Mouse (Mus musculus) liver, postnatal 0 days (tissue): Measurements from ENCODE around the gene R3hdml. TPM values are rescaled to one million over a fixed set of nuclear protein-coding genes. Genes with fewer than 3 reads are reported as not detected.
"Not testable (repeated sequence)": the region's sequence is repeated elsewhere in the genome, so short reads cannot be mapped to it uniquely, and the experiment has no call there.

Source experiments
- ATAC-seq: fragments of 200-750 bp; cut with Nextera tagmentation; 2 replicates; pipeline ENCODE4 v1.8.0; 2017; ENCODE audit warnings: mild to moderate bottlenecking, moderate library complexity
- DNase-seq: peaks from one replicate; pipeline ENCODE4 v3.0.0-alpha.2; 2016
- H3K27ac ChIP-seq: fragments of 300-500 bp; sonication (generic); 2 replicates; pipeline ENCODE4 v1.5.1; 2014; ENCODE audit warnings: antibody characterized with exemption, moderate library complexity, mild to moderate bottlenecking, low read depth
- H3K27me3 ChIP-seq: fragments of 300-500 bp; sonication (generic); 2 replicates; pipeline ENCODE4 v1.6.1; 2014; ENCODE audit warnings: low read length, control low read depth, mixed read lengths; ENCODE audit not compliant: insufficient read depth
- H3K36me3 ChIP-seq: fragments of 300-500 bp; sonication (generic); replicated peaks from 2 replicates; pipeline ENCODE4 v1.6.1; 2014; ENCODE audit warnings: mild to moderate bottlenecking, control low read depth, low read length, moderate library complexity, mixed read lengths; ENCODE audit not compliant: insufficient read depth
- H3K4me1 ChIP-seq: fragments of 300-500 bp; sonication (generic); 2 replicates; pipeline ENCODE4 v1.6.1; 2014; ENCODE audit warnings: antibody characterized with exemption, mild to moderate bottlenecking, control low read depth; ENCODE audit not compliant: insufficient read depth
- H3K4me2 ChIP-seq: fragments of 300-500 bp; sonication (generic); 2 replicates; pipeline ENCODE4 v1.6.1; 2014; ENCODE audit warnings: low read depth, mild to moderate bottlenecking, low read length, moderate library complexity, mixed read lengths
- H3K4me3 ChIP-seq: fragments of 300-500 bp; sonication (generic); 2 replicates; pipeline ENCODE4 v1.5.1; 2014; ENCODE audit warnings: low read depth, low read length
- H3K9ac ChIP-seq: fragments of 300-500 bp; sonication (generic); replicated peaks from 2 replicates; pipeline ENCODE4 v1.6.1; 2014; ENCODE audit warnings: mild to moderate bottlenecking, moderate library complexity
- H3K9me3 ChIP-seq: fragments of 300-500 bp; sonication (generic); 2 replicates; pipeline ENCODE4 v1.6.1; 2016; ENCODE audit warnings: mild to moderate bottlenecking, control low read depth, low read length, mixed read lengths
- CTCF ChIP-seq: sonication (generic); IDR thresholded peaks from 2 replicates; pipeline ENCODE4 v1.5.1; 2016; ENCODE audit warnings: antibody characterized with exemption, low read depth
- EP300 ChIP-seq: IDR thresholded peaks from 2 replicates; pipeline ENCODE4 v1.6.1; 2016; ENCODE audit warnings: antibody characterized with exemption, low read depth, mild to moderate bottlenecking
- WGBS: fragments of 180-500 bp; shearing (Covaris S2); extraction: QIAGEN DNeasy Blood & Tissue Kit; methylation state at CpG from one replicate; pipeline ENCODE4 v1.1.7; 2014; ENCODE audit not compliant: insufficient replicate concordance; 5-methylcytosine and 5-hydroxymethylcytosine counted together
- polyA plus RNA-seq: library from polyadenylated mRNA; unstranded; fragments of >200 nt; fragmentation: Nextera tagmentation; extraction: Ambion mirVana; gene quantifications from 2 replicates; pipeline ENCODE4 v1.2.1, GENCODE M21; 2015

The R3hdml gene
- polyA plus RNA-seq, 1 experiment from 2014 or later, result not detected

GRCm38 (mm10) chr2:163452738-163453137 is 39.4 kb upstream of the R3hdml start:
- Histone ChIP-seq H3K4me1 (no peaks in the 10 kb centered on the region), H3K9ac (no peak overlapping the region), H3K9me3 (no peaks in the 10 kb centered on the region), H3K36me3 (no peaks in the 10 kb centered on the region), H3K27ac (no peak overlapping the region), H3K27me3 (no peaks in the 10 kb centered on the region), H3K4me2 (no peak overlapping the region), H3K4me3 (no peak overlapping the region)
- 86% methylated on average over 6 of the region's 6 CpGs for WGBS
- TF ChIP-seq CTCF (peak; percentile 40), EP300 (no peak)
- ATAC-seq (no peak), DNase-seq (no peak)

GRCm38 (mm10) chr2:163453378-163453777 is 38.7 kb upstream of the R3hdml start:
- Histone ChIP-seq H3K9me3 (no peaks in the 10 kb centered on the region), H3K4me2 (no peak overlapping the region), H3K4me1 (no peaks in the 10 kb centered on the region), H3K27me3 (peaks cover 2% of the 10 kb centered on the region; the same call in 1 of the 2 replicates), H3K36me3 (no peaks in the 10 kb centered on the region), H3K4me3 (no peak overlapping the region), H3K27ac (no peak overlapping the region), H3K9ac (no peak overlapping the region)
- ATAC-seq, result no peak
- WGBS, result 78% methylated on average over 13 of the region's 13 CpGs
- no peak for TF ChIP-seq EP300
- no peak for TF ChIP-seq CTCF
- no peak for DNase-seq

GRCm38 (mm10) chr2:163458539-163459265 is 33.4 kb upstream of the R3hdml start:
- Histone ChIP-seq H3K4me3 (no peak overlapping the region), H3K9ac (no peak overlapping the region), H3K9me3 (no peaks in the 10 kb centered on the region), H3K36me3 (no peaks in the 10 kb centered on the region), H3K27ac (no peak overlapping the region), H3K4me2 (no peak overlapping the region), H3K27me3 (peaks cover 6% of the 10 kb centered on the region; the same call in 1 of the 2 replicates), H3K4me1 (no peaks in the 10 kb centered on the region)
- 42% methylated on average over 27 of the region's 27 CpGs for WGBS
- TF ChIP-seq EP300 (no peak), CTCF (no peak)
- no peak; the same call in 1 of the 2 replicates for ATAC-seq
- no peak for DNase-seq

- Histone ChIP-seq H3K4me2 (no peak overlapping the region), H3K4me1 (no peaks in the 10 kb centered on the region), H3K27ac (no peak overlapping the region), H3K4me3 (no peak overlapping the region), H3K36me3 (no peaks in the 10 kb centered on the region), H3K27me3 (peaks cover 6% of the 10 kb centered on the region; the same call in 1 of the 2 replicates), H3K9me3 (no peaks in the 10 kb centered on the region), H3K9ac (no peak overlapping the region)
- ATAC-seq (no peak), DNase-seq (no peak)
- TF ChIP-seq CTCF (no peak), EP300 (no peak)
- WGBS, result 36% methylated on average over 10 of the region's 10 CpGs
Measured at GRCm38 (mm10) chr2:163459380-163459779, 32.7 kb upstream of the R3hdml start.

- Histone ChIP-seq H3K9ac (no peak overlapping the region), H3K27ac (no peak overlapping the region), H3K4me1 (no peaks in the 10 kb centered on the region), H3K36me3 (no peaks in the 10 kb centered on the region), H3K4me2 (no peak overlapping the region), H3K27me3 (peaks cover 6% of the 10 kb centered on the region; the same call in 1 of the 2 replicates), H3K9me3 (no peaks in the 10 kb centered on the region), H3K4me3 (no peak overlapping the region)
- ATAC-seq (no peak), DNase-seq (no peak)
- WGBS, result 81% methylated on average over 8 of the region's 8 CpGs
- no peak for TF ChIP-seq EP300
- TF ChIP-seq CTCF, result no peak
Measured at GRCm38 (mm10) chr2:163460622-163461021, 31.5 kb upstream of the R3hdml start.

- WGBS, result 87% methylated on average over 9 of the region's 9 CpGs
- H3K9ac ChIP-seq, result not testable (repeated sequence)
Measured at GRCm38 (mm10) chr2:163461307-163461706, 30.8 kb upstream of the R3hdml start.

More at GRCm38 (mm10) chr2:163461307-163461706, 30.8 kb upstream of the R3hdml start:
- not testable (repeated sequence) for ATAC-seq, DNase-seq, H3K4me1 ChIP-seq, H3K9me3 ChIP-seq, H3K4me3 ChIP-seq, H3K36me3 ChIP-seq, H3K27ac ChIP-seq, H3K27me3 ChIP-seq, H3K4me2 ChIP-seq
